Mouse (Mus musculus) embryonic stem cell, embryonic (primary cell): ENCODE data around the gene Ppp6r3.

Experiments
- CTCF ChIA-PET, 4 experiments: fragments of 300-600 bp in 2 of 4; fragments of 350-600 bp in 2 of 4; sonication (Branson Sonifier 250); formaldehyde crosslinking; loops; one replicate each; lab custom pipeline; 2022; ENCODE audit warnings: inconsistent platforms in 2 of 4; lab: Charles Lee
- POLR2A ChIA-PET, 4 experiments: fragments of 300-600 bp in 2 of 4; fragments of 350-600 bp in 2 of 4; sonication (Branson Sonifier 250); formaldehyde crosslinking; loops; one replicate each; lab custom pipeline; 2022; ENCODE audit warnings: antibody characterized with exemption in 4 of 4, inconsistent platforms in 1 of 4; lab: Charles Lee

Gene Ppp6r3

DNA sequence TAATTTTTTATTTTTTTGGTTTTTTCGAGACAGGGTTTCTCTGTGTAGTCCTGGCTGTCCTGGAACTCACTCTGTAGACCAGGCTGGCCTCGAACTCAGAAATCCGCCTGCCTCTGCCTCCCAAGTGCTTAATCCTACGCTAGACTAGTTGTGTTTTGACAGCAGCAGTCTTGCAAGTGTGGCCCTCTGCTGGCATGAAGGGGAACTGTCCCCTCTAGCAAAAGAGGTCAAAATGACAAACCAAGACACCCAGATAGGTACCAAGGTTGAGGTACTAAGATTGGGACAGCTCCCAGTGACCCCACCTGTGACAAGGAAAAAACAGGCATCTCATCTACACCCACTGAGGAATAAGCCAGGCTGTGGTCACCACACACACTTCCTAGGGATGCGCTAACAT is 12.2 kb upstream of the Ppp6r3 start:
- POLR2A ChIA-PET: interaction anchor here in 2 of 4 experiments (1.1 to 65.2 kb wide), 4 partner anchors 11 to 136 kb away, joined by 3 to 1508 read pairs (median 53); partner anchors contain the start of gene Ppp6r3 (in 2 of the 2)

GRCm38 (mm10) chr19:3586540-3586939 is 11.0 kb upstream of the Ppp6r3 start:
- ChIA-PET POLR2A (interaction anchor here (0.7 to 65.2 kb wide), 28 partner anchors 9 to 262 kb away, joined by 3 to 1508 read pairs (median 4); partner anchors contain the start of genes Ppp6r3 (in 2 of the 4) and 1810055G02Rik (in 1 of the 4)), CTCF (interaction anchor here (0.5 to 2.3 kb wide), 30 partner anchors 9 to 413 kb away, joined by 3 to 28 read pairs (median 4); partner anchors contain the start of genes Ppp6r3 (in 2 of the 4), 1810055G02Rik (in 1 of the 4), Gal (in 1 of the 4) and Gm49405 (in 1 of the 4))

More for the DNA sequence above, 12.2 kb upstream of the Ppp6r3 start:
- CTCF ChIA-PET: interaction anchor here (0.6 to 1.5 kb wide), 7 partner anchors 10 to 265 kb away, joined by 3 to 4 read pairs (median 3); no protein-coding TSS in a partner anchor

GRCm38 (mm10) chr19:3586026-3586425 is 10.5 kb upstream of the Ppp6r3 start:
- ChIA-PET CTCF (interaction anchor here (0.5 to 2.3 kb wide), 36 partner anchors 8 to 732 kb away, joined by 3 to 28 read pairs (median 4); partner anchors contain the start of genes Ppp6r3 (in 2 of the 4), 1810055G02Rik (in 1 of the 4), Gm49405 (in 1 of the 4) and Lrp5 (in 1 of the 4)), POLR2A (interaction anchor here (0.6 to 65.2 kb wide), 35 partner anchors 9 to 426 kb away, joined by 3 to 1508 read pairs (median 4); partner anchors contain the start of genes Ppp6r3 (in 2 of the 4), 1810055G02Rik (in 1 of the 4) and Ndufv1 (in 1 of the 4))

DNA sequence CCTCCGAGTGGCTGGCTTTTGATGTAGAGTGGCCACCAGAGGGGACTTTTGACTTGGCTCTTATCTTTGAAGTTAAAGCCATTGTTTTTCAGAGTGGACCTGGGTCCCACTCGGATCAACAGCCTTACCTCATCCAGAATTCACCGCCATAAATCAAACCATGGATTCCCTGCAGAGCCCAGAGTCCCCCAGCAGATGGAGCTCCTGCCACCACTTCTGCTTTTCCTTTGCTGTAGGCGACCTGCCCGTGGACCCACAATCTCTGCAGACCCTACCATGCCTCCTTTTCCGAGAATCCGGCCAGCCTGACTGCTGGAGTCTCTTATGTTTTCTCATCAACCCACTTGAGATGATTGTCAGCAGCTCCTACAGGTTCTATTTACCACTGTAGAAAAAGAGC is 5.8 kb upstream of the Ppp6r3 start:
- ChIA-PET CTCF (interaction anchor here in 3 of 4 experiments (0.6 to 1.8 kb wide), 18 partner anchors 8 to 361 kb away, joined by 3 to 11 read pairs (median 3); no protein-coding TSS in a partner anchor), POLR2A (interaction anchor here in 3 of 4 experiments (0.6 to 65.2 kb wide), 13 partner anchors 8 to 138 kb away, joined by 3 to 1508 read pairs (median 4); partner anchors contain the start of gene 1810055G02Rik (in 2 of the 3))

DNA sequence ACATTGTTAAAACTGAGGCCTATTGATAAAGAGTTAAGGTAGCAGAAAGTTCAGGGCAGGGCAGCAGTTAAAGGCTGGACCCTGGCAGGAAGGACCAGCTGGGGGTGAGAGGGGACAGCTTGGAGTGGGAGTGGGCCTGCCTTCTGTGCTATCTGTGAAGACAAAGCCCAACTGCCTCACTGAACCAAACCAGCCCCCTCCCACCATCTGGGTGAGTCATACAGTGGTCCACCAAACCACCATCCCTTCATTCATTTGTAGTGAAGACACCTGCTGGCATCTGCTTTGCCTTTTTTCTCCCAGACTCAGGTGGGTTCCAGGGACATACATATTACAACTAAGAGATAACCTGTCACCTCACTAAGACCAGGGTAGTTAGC is 2.4 kb upstream of the Ppp6r3 start:
- ChIA-PET CTCF (interaction anchor here in 3 of 4 experiments (0.6 to 3.6 kb wide), 6 partner anchors 8 to 141 kb away, joined by 3 to 28 read pairs (median 8); no protein-coding TSS in a partner anchor), POLR2A (interaction anchor here in 3 of 4 experiments (0.7 to 65.2 kb wide), 13 partner anchors 8 to 435 kb away, joined by 4 to 1508 read pairs (median 9); partner anchors contain the start of genes 1810055G02Rik (in 2 of the 3), Ndufs8 (in 1 of the 3) and Ndufv1 (in 1 of the 3))

GRCm38 (mm10) chr19:3577265-3577910 is 1.8 kb upstream of the Ppp6r3 start:
- CTCF ChIA-PET: interaction anchor here in 3 of 4 experiments (0.6 to 3.6 kb wide), 6 partner anchors 9 to 142 kb away, joined by 3 to 28 read pairs (median 8); no protein-coding TSS in a partner anchor

DNA sequence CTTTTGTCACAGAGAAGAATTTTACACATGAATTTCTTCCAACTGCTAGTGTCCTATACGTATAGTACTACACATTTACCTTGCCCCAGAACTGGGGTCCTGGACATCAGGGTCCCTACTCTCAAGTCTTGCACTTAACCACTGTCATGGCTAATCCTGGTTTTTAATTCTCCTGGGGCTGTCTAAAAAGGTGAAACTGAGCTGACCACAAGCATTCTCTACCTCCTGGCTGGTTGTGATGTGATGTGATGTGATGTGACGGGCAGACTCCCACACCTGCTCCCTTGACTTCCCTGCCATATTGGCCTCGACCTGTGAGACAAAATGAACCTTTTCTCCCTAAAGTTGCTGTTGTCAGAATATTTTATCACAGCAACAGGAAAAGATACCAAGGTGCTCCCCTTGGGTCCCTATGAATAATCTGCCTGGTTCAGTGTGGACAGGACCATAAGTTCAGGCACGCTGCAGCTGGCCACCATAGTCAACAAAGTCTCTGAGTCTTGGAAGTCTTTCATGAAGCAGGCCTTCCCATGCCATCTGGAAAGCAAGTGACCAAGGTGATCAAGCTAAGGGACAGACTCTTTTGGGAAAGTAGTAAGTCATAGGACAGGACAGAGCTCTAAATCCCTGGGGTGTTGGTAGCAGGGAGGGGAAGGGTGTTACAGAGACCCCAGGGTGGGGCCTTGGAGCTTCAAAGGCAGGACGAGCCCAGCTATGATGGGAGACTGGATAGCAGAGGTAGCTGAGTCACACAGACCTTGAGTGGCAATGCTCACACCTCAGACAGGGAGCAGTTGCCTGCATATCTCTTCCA is 1.1 kb upstream of the Ppp6r3 start:
- ChIA-PET POLR2A (interaction anchor here (0.6 to 65.2 kb wide), 91 partner anchors 9 to 521 kb away, joined by 3 to 1508 read pairs (median 4); partner anchors contain the start of genes 1810055G02Rik (in 3 of the 4), Cdk2ap2 (in 1 of the 4), Cpt1a (in 1 of the 4) and Lrp5 (in 1 of the 4)), CTCF (interaction anchor here in 3 of 4 experiments (0.6 to 3.6 kb wide), 15 partner anchors 9 to 475 kb away, joined by 3 to 28 read pairs (median 5); no protein-coding TSS in a partner anchor)

More at GRCm38 (mm10) chr19:3577265-3577910, 1.8 kb upstream of the Ppp6r3 start:
- POLR2A ChIA-PET: interaction anchor here (0.6 to 65.2 kb wide), 25 partner anchors 8 to 435 kb away, joined by 3 to 1508 read pairs (median 7); partner anchors contain the start of genes 1810055G02Rik (in 1 of the 4), Cpt1a (in 1 of the 4), Lrp5 (in 1 of the 4) and Ndufs8 (in 1 of the 4)

DNA sequence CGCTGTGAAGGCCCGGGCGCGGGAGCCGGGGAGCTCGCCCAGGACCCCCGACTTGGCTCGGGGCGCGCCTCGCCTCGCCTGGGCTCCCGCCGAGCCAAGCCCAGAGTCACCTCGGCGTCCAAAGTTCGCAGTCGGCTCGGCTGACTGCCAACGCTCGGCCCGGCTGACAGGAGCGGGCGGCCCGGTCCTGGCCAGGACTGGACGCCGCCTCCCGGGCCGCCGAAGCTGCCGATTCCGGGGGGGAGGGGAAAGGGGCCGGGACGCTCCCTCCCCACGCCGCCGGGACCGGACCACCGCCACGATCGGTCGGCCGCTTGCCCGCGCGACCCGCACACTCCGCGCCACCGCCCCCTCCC is 295 bp downstream of the Ppp6r3 start:
- ChIA-PET CTCF (interaction anchor here (0.6 to 3.4 kb wide), 13 partner anchors 9 to 218 kb away, joined by 3 to 28 read pairs (median 4); partner anchors contain the start of gene 1810055G02Rik (in 1 of the 4)), POLR2A (interaction anchor here (0.5 to 65.2 kb wide), 64 partner anchors 8 to 472 kb away, joined by 3 to 1508 read pairs (median 4); partner anchors contain the start of genes 1810055G02Rik (in 3 of the 4), Ndufs8 (in 1 of the 4), Ndufv1 (in 1 of the 4) and Tesmin (in 1 of the 4))

DNA sequence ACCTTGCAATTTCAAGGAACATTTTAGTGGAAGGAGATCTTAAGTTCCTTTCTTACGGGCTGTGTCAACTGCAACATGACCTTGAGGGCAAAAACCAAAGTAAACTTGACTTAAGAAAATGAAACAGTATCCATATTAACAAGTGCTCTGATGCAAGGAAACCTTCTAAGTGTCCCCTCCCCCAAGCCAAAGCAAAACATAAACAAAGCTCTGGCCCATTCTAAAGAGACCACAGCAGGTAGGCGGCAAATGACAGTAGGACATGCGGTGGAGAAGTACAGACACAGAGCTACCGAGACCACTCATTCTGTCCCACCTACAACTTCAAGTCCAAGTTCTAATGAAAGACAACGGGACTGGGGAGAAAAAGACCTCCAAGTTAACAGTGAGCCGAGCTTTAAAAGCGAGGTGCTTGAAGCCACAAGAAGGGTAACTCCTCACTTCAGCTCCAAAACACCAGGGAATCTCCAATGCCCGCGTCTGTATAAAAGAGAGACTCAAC is 905 bp downstream of the Ppp6r3 start:
- POLR2A ChIA-PET: interaction anchor here (0.6 to 65.2 kb wide), 36 partner anchors 9 to 473 kb away, joined by 3 to 1508 read pairs (median 6); partner anchors contain the start of genes 1810055G02Rik (in 3 of the 4), Ndufs8 (in 1 of the 4) and Tesmin (in 1 of the 4)
- CTCF ChIA-PET: interaction anchor here (0.6 to 3.4 kb wide), 9 partner anchors 9 to 149 kb away, joined by 3 to 28 read pairs (median 4); partner anchors contain the start of gene 1810055G02Rik (in 1 of the 4)

- ChIA-PET CTCF (no interaction called here), POLR2A (interaction anchor here in 3 of 4 experiments (0.6 to 65.2 kb wide), 7 partner anchors 9 to 155 kb away, joined by 3 to 1508 read pairs (median 38); partner anchors contain the start of gene Ppp6r3 (in 2 of the 3))
Observed at GRCm38 (mm10) chr19:3564309-3564708, 11.2 kb downstream of the Ppp6r3 start.

DNA sequence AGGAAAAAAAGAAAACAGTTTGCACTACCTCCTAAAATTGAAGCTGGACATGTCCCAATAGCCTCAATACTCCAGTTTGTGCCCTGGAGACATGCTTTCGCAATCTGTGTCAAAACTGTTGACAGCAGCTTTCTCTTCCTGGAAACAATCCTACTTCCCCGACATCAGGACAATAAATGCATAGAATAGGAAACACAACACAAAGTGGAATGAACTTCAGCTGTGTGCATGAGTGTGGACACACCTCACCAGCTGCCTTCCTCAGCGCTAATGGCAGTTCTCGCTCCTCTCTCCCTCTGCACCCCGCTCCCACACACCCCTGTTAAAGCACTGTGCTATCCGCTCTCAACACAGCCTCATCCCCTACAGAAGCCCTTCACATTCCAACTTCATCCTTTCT is 12.8 kb downstream of the Ppp6r3 start:
- ChIA-PET CTCF (interaction anchor here in 2 of 4 experiments (0.9 to 1.3 kb wide), 4 partner anchors 8 to 23 kb away, joined by 3 to 4 read pairs (median 4); no protein-coding TSS in a partner anchor), POLR2A (interaction anchor here (0.7 to 65.2 kb wide), 17 partner anchors 10 to 174 kb away, joined by 3 to 1508 read pairs (median 4); partner anchors contain the start of genes Ppp6r3 (in 2 of the 4) and 1810055G02Rik (in 1 of the 4))

- ChIA-PET CTCF (interaction anchor here in 2 of 4 experiments (0.9 to 1.3 kb wide), 4 partner anchors 9 to 24 kb away, joined by 3 to 4 read pairs (median 4); no protein-coding TSS in a partner anchor), POLR2A (interaction anchor here (0.7 to 65.2 kb wide), 16 partner anchors 11 to 173 kb away, joined by 3 to 1508 read pairs (median 4); partner anchors contain the start of genes Ppp6r3 (in 2 of the 4) and 1810055G02Rik (in 1 of the 4))
Observed at GRCm38 (mm10) chr19:3562298-3562697, 13.3 kb downstream of the Ppp6r3 start.

DNA sequence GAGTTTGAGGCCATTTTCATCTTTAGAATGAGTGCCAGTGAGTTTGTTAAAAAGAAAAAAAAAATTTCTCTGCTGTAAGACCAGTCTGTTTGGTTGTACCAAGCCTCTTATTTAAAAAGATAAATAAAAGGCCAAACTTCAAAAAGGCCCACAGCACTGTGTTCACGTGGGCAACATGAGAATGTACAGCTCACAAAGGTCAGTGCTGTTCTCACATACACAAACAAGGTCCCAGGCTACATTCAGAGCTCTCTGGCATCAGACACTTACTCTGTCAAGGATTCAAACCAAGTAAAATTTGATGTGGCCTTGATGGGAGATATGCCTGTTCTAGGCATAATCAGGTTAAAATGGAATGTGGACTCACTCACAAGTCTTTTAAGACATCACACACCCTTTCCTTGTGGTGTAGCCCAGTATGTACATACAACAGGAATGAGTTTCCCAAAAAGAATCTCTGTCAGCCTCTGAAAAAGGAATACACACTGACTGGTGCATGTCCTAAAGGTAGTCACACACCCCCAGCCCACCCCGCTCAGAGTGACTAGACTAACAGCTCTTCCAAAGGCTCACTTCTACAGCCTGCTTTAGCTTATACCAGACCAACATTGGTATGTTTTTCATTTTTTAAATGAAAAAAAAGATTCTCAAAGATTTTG is 19.3 kb downstream of the Ppp6r3 start:
- CTCF ChIA-PET: interaction anchor here in 2 of 4 experiments (0.7 to 1.2 kb wide), 2 partner anchors 18 to 30 kb away, joined by 3 to 13 read pairs; no protein-coding TSS in a partner anchor
- POLR2A ChIA-PET: interaction anchor here (0.7 to 65.2 kb wide), 15 partner anchors 6 to 124 kb away, joined by 3 to 1508 read pairs (median 5); partner anchors contain the start of gene Ppp6r3 (in 4 of the 4)

GRCm38 (mm10) chr19:3554785-3555184 is 20.8 kb downstream of the Ppp6r3 start:
- ChIA-PET CTCF (interaction anchor here in 2 of 4 experiments (0.5 to 0.7 kb wide), 2 partner anchors 107 to 130 kb away, joined by 3 to 14 read pairs; no protein-coding TSS in a partner anchor), POLR2A (interaction anchor here in 3 of 4 experiments (0.7 to 65.2 kb wide), 6 partner anchors 7 to 201 kb away, joined by 3 to 1508 read pairs (median 89); partner anchors contain the start of gene Ppp6r3 (in 2 of the 3))

- ChIA-PET POLR2A (interaction anchor here in 2 of 4 experiments (2.2 to 65.2 kb wide), 4 partner anchors 10 to 25 kb away, joined by 12 to 1508 read pairs (median 778); partner anchors contain the start of gene Ppp6r3 (in 2 of the 2)), CTCF (no interaction called here)
Observed at GRCm38 (mm10) chr19:3551573-3552159, 23.9 kb downstream of the Ppp6r3 start.
